ENCODE assay signal across 27 mouse cellular contexts in genomic region chr3:136721241-136721640, GRCm38 (mm10). TPM values are rescaled to one million over a fixed set of nuclear protein-coding genes. Genes with fewer than 3 reads are reported as not detected.
DNase-seq lines count a peak whose midpoint lies in the region; ATAC-seq and TF ChIP-seq lines count a peak whose summit lies in the region.
"Had no signal": no experiment of that assay in that cellular context is flagged by ENCODE, and none has a peak within 500 bp of the region (broad histone marks: within the 10 kb centered on the region; RNA-seq: fewer than 3 reads in every experiment).

No protein-coding gene starts in this region.

- no peak overlapping the region for H3K9ac ChIP-seq in midbrain, postnatal 0 days (replicated peaks; ENCODE audit: low read length, poor library complexity, severe bottlenecking)
- no peak overlapping the region for H3K9ac ChIP-seq in limb, embryonic 13.5 days
- H3K9ac ChIP-seq in forebrain, embryonic 14.5 days (ENCODE audit: low read length): no peak overlapping the region
- H3K9ac ChIP-seq in stomach, postnatal 0 days (ENCODE audit: low read length): no peak overlapping the region
- H3K9ac ChIP-seq: embryonic facial prominence, embryonic 13.5 days; forebrain, embryonic 12.5 days; heart, embryonic 12.5 days; heart, embryonic 15.5 days; hindbrain, embryonic 13.5 days had no signal

- no peaks in the 10 kb centered on the region for H3K4me1 ChIP-seq in midbrain, embryonic 10.5 days
- no peaks in the 10 kb centered on the region; the same call in 1 of the 2 replicates for H3K4me1 ChIP-seq in midbrain, postnatal 0 days (ENCODE audit: insufficient read depth, low read length)
- peaks cover 47% of the 10 kb centered on the region for H3K4me1 ChIP-seq in limb, embryonic 13.5 days
- 0 out of 2 replicates have a peak, but pooled peaks cover 1% of the 10 kb centered on the region for H3K4me1 ChIP-seq in forebrain, embryonic 14.5 days (ENCODE audit: control insufficient read depth, insufficient read depth, low read length)
- H3K4me1 ChIP-seq in stomach, postnatal 0 days (replicated peaks; ENCODE audit: control insufficient read depth, insufficient read depth): no peaks in the 10 kb centered on the region
- H3K4me1 ChIP-seq: forebrain, embryonic 12.5 days; hindbrain, embryonic 10.5 days had no signal

- ATAC-seq in midbrain, postnatal 0 days (ENCODE audit: low FRiP score): no peak
- no peak for ATAC-seq in limb, embryonic 13.5 days (ENCODE audit: low FRiP score, low read depth)
- ATAC-seq in forebrain, embryonic 14.5 days: no peak
- ATAC-seq in stomach, postnatal 0 days (ENCODE audit: low FRiP score, low TSS enrichment): no peak
- ATAC-seq: CD4-positive, CD25-positive, alpha-beta regulatory T cell, adult 4 months; forebrain, embryonic 16.5 days; hindbrain, embryonic 16.5 days had no signal

- no peaks in the 10 kb centered on the region for H3K27me3 ChIP-seq in midbrain, embryonic 10.5 days (ENCODE audit: low read depth, poor library complexity, severe bottlenecking)
- no peaks in the 10 kb centered on the region for H3K27me3 ChIP-seq in midbrain, postnatal 0 days (ENCODE audit: insufficient read depth, low read length)
- no peaks in the 10 kb centered on the region for H3K27me3 ChIP-seq in limb, embryonic 13.5 days
- H3K27me3 ChIP-seq in forebrain, embryonic 14.5 days (replicated peaks; ENCODE audit: control insufficient read depth, insufficient read depth, low read length): no peaks in the 10 kb centered on the region
- H3K27me3 ChIP-seq in stomach, postnatal 0 days (ENCODE audit: control insufficient read depth, insufficient read depth, low read length): no peaks in the 10 kb centered on the region
- H3K27me3 ChIP-seq: embryonic facial prominence, embryonic 13.5 days; forebrain, embryonic 12.5 days; heart, embryonic 12.5 days; heart, embryonic 15.5 days; hindbrain, embryonic 13.5 days had no signal

- peaks cover 1% of the 10 kb centered on the region; the same call in 1 of the 2 replicates for H3K36me3 ChIP-seq in midbrain, embryonic 10.5 days
- no peaks in the 10 kb centered on the region for H3K36me3 ChIP-seq in midbrain, postnatal 0 days (ENCODE audit: insufficient read depth, low read length)
- H3K36me3 ChIP-seq in limb, embryonic 13.5 days: no peaks in the 10 kb centered on the region
- no peaks in the 10 kb centered on the region for H3K36me3 ChIP-seq in forebrain, embryonic 14.5 days (ENCODE audit: control insufficient read depth, insufficient read depth, low read length)
- no peaks in the 10 kb centered on the region for H3K36me3 ChIP-seq in stomach, postnatal 0 days (ENCODE audit: control insufficient read depth, insufficient read depth, low read length)
- H3K36me3 ChIP-seq: embryonic facial prominence, embryonic 10.5 days; forebrain, embryonic 12.5 days; heart, embryonic 12.5 days; heart, embryonic 15.5 days had no signal

- no peak for TF ChIP-seq CTCF in layer of hippocampus, adult 2 months (conservative IDR thresholded peaks at IDR 0.05)
- no peak for TF ChIP-seq CTCF in midbrain, postnatal 0 days (IDR thresholded peaks at IDR 0.05)
- TF ChIP-seq CTCF in stomach, postnatal 0 days (IDR thresholded peaks at IDR 0.05; ENCODE audit: low read depth): no peak

- peaks cover 3% of the 10 kb centered on the region; the same call in 1 of the 2 replicates for H3K9me3 ChIP-seq in midbrain, embryonic 10.5 days (replicated peaks)
- H3K9me3 ChIP-seq in midbrain, postnatal 0 days (ENCODE audit: low read length): no peaks in the 10 kb centered on the region
- peaks cover 2% of the 10 kb centered on the region; the same call in 1 of the 2 replicates for H3K9me3 ChIP-seq in limb, embryonic 13.5 days
- no peaks in the 10 kb centered on the region for H3K9me3 ChIP-seq in forebrain, embryonic 14.5 days (replicated peaks; ENCODE audit: control insufficient read depth, low read length)
- H3K9me3 ChIP-seq in stomach, postnatal 0 days (ENCODE audit: control insufficient read depth, low read length): no peaks in the 10 kb centered on the region
- H3K9me3 ChIP-seq: embryonic facial prominence, embryonic 10.5 days; forebrain, embryonic 12.5 days; heart, embryonic 12.5 days; heart, embryonic 15.5 days; hindbrain, embryonic 13.5 days had no signal

- no peak for DNase-seq in layer of hippocampus, adult 2 months (ENCODE audit: low spot score in 2 of 2)
- DNase-seq in layer of hippocampus, adult 11-12 months (ENCODE audit: low spot score): no peak
- DNase-seq in midbrain, embryonic 10.5 days (ENCODE audit: low spot score): peak; percentile 5
- DNase-seq in midbrain, postnatal 0 days (ENCODE audit: low spot score): no peak
- DNase-seq in forebrain, embryonic 14.5 days (ENCODE audit: low spot score): no peak
- no peak for DNase-seq in stomach, postnatal 0 days (ENCODE audit: low spot score)
- DNase-seq: adrenal gland, adult 2 months; adrenal gland, postnatal 14 days; cerebellum, adult 11-12 months; cerebellum, adult 8-10 months; cerebellum, postnatal 10 days; cerebellum, postnatal 36 days; heart, adult 18-20 months; heart, postnatal 10 days; heart, postnatal 36 days had no signal

- whole genome bisulfite sequencing in midbrain, embryonic 10.5 days: 93% methylated on average over 4 of the region's 4 CpGs
- 92% methylated on average over 4 of the region's 4 CpGs for WGBS in midbrain, postnatal 0 days
- 72% methylated on average over 4 of the region's 4 CpGs for WGBS in limb, embryonic 13.5 days
- WGBS in forebrain, embryonic 14.5 days: 88% methylated on average over 4 of the region's 4 CpGs
- 93% methylated on average over 4 of the region's 4 CpGs for WGBS in stomach, postnatal 0 days

- H3K4me2 ChIP-seq in midbrain, postnatal 0 days (ENCODE audit: low read depth, low read length, poor library complexity, severe bottlenecking): no peak overlapping the region
- peak overlapping the region; percentile 21 for H3K4me2 ChIP-seq in limb, embryonic 13.5 days (replicated peaks)
- H3K4me2 ChIP-seq in forebrain, embryonic 14.5 days (ENCODE audit: low read length): no peak overlapping the region
- no peak overlapping the region for H3K4me2 ChIP-seq in stomach, postnatal 0 days (replicated peaks; ENCODE audit: low read depth)
- H3K4me2 ChIP-seq: embryonic facial prominence, embryonic 13.5 days; forebrain, embryonic 12.5 days; heart, embryonic 12.5 days; heart, embryonic 15.5 days; hindbrain, embryonic 13.5 days had no signal

- peak overlapping the region; percentile 0; the same call in 1 of the 2 replicates for H3K27ac ChIP-seq in layer of hippocampus, adult 2 months
- no peak overlapping the region for H3K27ac ChIP-seq in midbrain, embryonic 10.5 days (replicated peaks)
- no peak overlapping the region for H3K27ac ChIP-seq in midbrain, postnatal 0 days (ENCODE audit: low read depth, low read length)
- H3K27ac ChIP-seq in limb, embryonic 13.5 days: 0 out of 2 replicates have a peak overlapping the region, but pooled peaks have one; percentile 4
- H3K27ac ChIP-seq in forebrain, embryonic 14.5 days (ENCODE audit: low read depth, low read length): no peak overlapping the region
- no peak overlapping the region for H3K27ac ChIP-seq in stomach, postnatal 0 days (replicated peaks)
- H3K27ac ChIP-seq: embryonic facial prominence, embryonic 10.5 days; embryonic facial prominence, embryonic 13.5 days; forebrain, embryonic 12.5 days; heart, embryonic 15.5 days; hindbrain, embryonic 10.5 days; hindbrain, embryonic 13.5 days had no signal

- no peak overlapping the region for H3K4me3 ChIP-seq in layer of hippocampus, adult 2 months
- no peak overlapping the region for H3K4me3 ChIP-seq in midbrain, embryonic 10.5 days
- H3K4me3 ChIP-seq in midbrain, postnatal 0 days (ENCODE audit: low read depth, low read length): no peak overlapping the region
- H3K4me3 ChIP-seq in limb, embryonic 13.5 days: no peak overlapping the region
- no peak overlapping the region for H3K4me3 ChIP-seq in forebrain, embryonic 14.5 days (ENCODE audit: low read depth, low read length)
- H3K4me3 ChIP-seq in stomach, postnatal 0 days (ENCODE audit: low read depth, low read length): no peak overlapping the region
- H3K4me3 ChIP-seq: embryonic facial prominence, embryonic 10.5 days; embryonic facial prominence, embryonic 13.5 days; erythroblast, embryonic 14.5 days; forebrain, embryonic 12.5 days; heart, embryonic 12.5 days; heart, embryonic 15.5 days; hindbrain, embryonic 10.5 days; hindbrain, embryonic 13.5 days had no signal

- TF ChIP-seq EP300 in stomach, postnatal 0 days (optimal IDR thresholded peaks at IDR 0.05): no peak

RNA-seq across cellular contexts. Expression of gene Ppp3ca, which starts 51.3 kb away (rescaled TPM):
- total RNA-seq in layer of hippocampus, adult 2 months (2021): 1,000 to 10,000 TPM; 1,343 to 1,371 TPM
- 30.0 and 36.8 TPM in 2 replicates for polyA plus RNA-seq in midbrain, embryonic 10.5 days (2016; fragmentation: Nextera tagmentation; extraction: Ambion mirVana)
- total RNA-seq in midbrain, postnatal 0 days (2014; rRNA removed): 159 and 180 TPM in 2 replicates
- polyA plus RNA-seq in midbrain, postnatal 0 days (2015; fragmentation: Nextera tagmentation; extraction: Ambion mirVana): 161 and 184 TPM in 2 replicates
- polyA plus RNA-seq in limb, embryonic 13.5 days (2015; fragmentation: Nextera tagmentation; extraction: Ambion mirVana): 67.4 and 71.6 TPM in 2 replicates
- polyA plus RNA-seq in forebrain, embryonic 14.5 days (2014; fragmentation: Nextera tagmentation; extraction: Ambion mirVana): 84.4 and 111 TPM in 2 replicates
- 50.2 and 52.7 TPM in 2 replicates for polyA plus RNA-seq in stomach, postnatal 0 days (2015; fragmentation: Nextera tagmentation; extraction: Ambion mirVana)

Comparison
In these comparisons a context has a peak if more than half of its experiments do, and no peak if none do; other contexts are left out.
1. H3K27ac ChIP-seq: peak in layer of hippocampus, adult 2 months (single experiment) and limb, embryonic 13.5 days (single experiment); none in midbrain, embryonic 10.5 days (single experiment), midbrain, postnatal 0 days (single experiment), forebrain, embryonic 14.5 days (single experiment) and stomach, postnatal 0 days (single experiment).